Mouse (Mus musculus): Measurements from ENCODE around the gene Fer1l5. TPM values are rescaled to one million over a fixed set of nuclear protein-coding genes. Genes with fewer than 3 reads are reported as not detected.

Fer1l5 gene
- polyA plus RNA-seq, 1 experiment from 2014 or later = 0.67 TPM

GRCm38 (mm10) chr1:36433616-36434015 is 61.5 kb downstream of the Fer1l5 start:
- H3K4me3 ChIP-seq = no peak overlapping the region
- H3K27ac ChIP-seq = no peak overlapping the region
- H3K4me1 ChIP-seq (replicated peaks) = peaks cover 4% of the 10 kb centered on the region; the same call in 1 of the 2 replicates
- no peak overlapping the region for H3K9ac ChIP-seq
- ATAC-seq (replicated peaks; ENCODE audit: insufficient number of reproducible peaks, insufficient read depth, low FRiP score, low read depth) = no peak
- peaks cover 64% of the 10 kb centered on the region for H3K36me3 ChIP-seq
- no peak overlapping the region for H3K4me2 ChIP-seq
- WGBS = 89% methylated on average over 3 of the region's 3 CpGs
- H3K9me3 ChIP-seq (replicated peaks) = no peaks in the 10 kb centered on the region
- no peaks in the 10 kb centered on the region for H3K27me3 ChIP-seq

GRCm38 (mm10) chr1:36435071-36435470 is 63.0 kb downstream of the Fer1l5 start:
- no peaks in the 10 kb centered on the region for H3K27me3 ChIP-seq
- no peak overlapping the region for H3K4me2 ChIP-seq
- peaks cover 76% of the 10 kb centered on the region for H3K36me3 ChIP-seq
- H3K9me3 ChIP-seq (replicated peaks) = no peaks in the 10 kb centered on the region
- no peak overlapping the region for H3K4me3 ChIP-seq
- H3K9ac ChIP-seq = no peak overlapping the region
- H3K4me1 ChIP-seq (replicated peaks) = peaks cover 2% of the 10 kb centered on the region; the same call in 1 of the 2 replicates
- 57% methylated on average over 4 of the region's 4 CpGs for WGBS
- H3K27ac ChIP-seq = no peak overlapping the region
- no peak for ATAC-seq (replicated peaks; ENCODE audit: insufficient number of reproducible peaks, insufficient read depth, low FRiP score, low read depth)

GRCm38 (mm10) chr1:36436515-36436914 is 64.4 kb downstream of the Fer1l5 start:
- Histone ChIP-seq H3K9ac (no peak overlapping the region), H3K4me2 (no peak overlapping the region), H3K4me3 (no peak overlapping the region), H3K36me3 (peaks cover 68% of the 10 kb centered on the region), H3K27ac (no peak overlapping the region), H3K27me3 (no peaks in the 10 kb centered on the region), H3K4me1 (replicated peaks) (no peaks in the 10 kb centered on the region), H3K9me3 (replicated peaks) (no peaks in the 10 kb centered on the region)
- 91% methylated on average over 6 of the region's 6 CpGs for WGBS
- no peak for ATAC-seq (replicated peaks; ENCODE audit: insufficient number of reproducible peaks, insufficient read depth, low FRiP score, low read depth)

- ATAC-seq (replicated peaks; ENCODE audit: insufficient number of reproducible peaks, insufficient read depth, low FRiP score, low read depth) = no peak
- no peak overlapping the region for H3K4me2 ChIP-seq
- no peak overlapping the region for H3K9ac ChIP-seq
- H3K27ac ChIP-seq = no peak overlapping the region
- H3K9me3 ChIP-seq (replicated peaks) = no peaks in the 10 kb centered on the region
- H3K27me3 ChIP-seq = no peaks in the 10 kb centered on the region
- H3K4me1 ChIP-seq (replicated peaks) = no peaks in the 10 kb centered on the region
- H3K36me3 ChIP-seq = peaks cover 71% of the 10 kb centered on the region
- WGBS = 89% methylated on average over 3 of the region's 3 CpGs
- no peak overlapping the region for H3K4me3 ChIP-seq
These were observed 65.1 kb downstream of the Fer1l5 start for GRCm38 (mm10) chr1:36437223-36437622.

GRCm38 (mm10) chr1:36441101-36441500 is 69.0 kb downstream of the Fer1l5 start:
- H3K36me3 ChIP-seq = peaks cover 53% of the 10 kb centered on the region
- peaks cover 10% of the 10 kb centered on the region for H3K4me1 ChIP-seq (replicated peaks)
- 79% methylated on average over 4 of the region's 4 CpGs for WGBS
- H3K4me3 ChIP-seq = no peak overlapping the region
- no peak overlapping the region for H3K9ac ChIP-seq
- no peak overlapping the region for H3K27ac ChIP-seq
- H3K4me2 ChIP-seq = no peak overlapping the region
- H3K9me3 ChIP-seq (replicated peaks) = no peaks in the 10 kb centered on the region
- ATAC-seq (replicated peaks; ENCODE audit: insufficient number of reproducible peaks, insufficient read depth, low FRiP score, low read depth) = no peak
- no peaks in the 10 kb centered on the region for H3K27me3 ChIP-seq

GRCm38 (mm10) chr1:36444471-36445464 is 72.7 kb downstream of the Fer1l5 start, which contains the start of gene Lman2l:
Gene Lman2l (minus strand): TSS chr1:36445271.
- Histone ChIP-seq H3K4me1 (replicated peaks) (peaks cover 10% of the 10 kb centered on the region), H3K9me3 (replicated peaks) (no peaks in the 10 kb centered on the region), H3K27me3 (no peaks in the 10 kb centered on the region), H3K4me2 (peak within 1 kb of the TSS; percentile 85), H3K4me3 (peak within 1 kb of the TSS; percentile 97), H3K9ac (peak within 1 kb of the TSS; percentile 92), H3K36me3 (peaks cover 18% of the 10 kb centered on the region), H3K27ac (peak within 1 kb of the TSS; percentile 82)
- WGBS = under 1% methylated on average over 57 of the region's 57 CpGs
- ATAC-seq (replicated peaks; ENCODE audit: insufficient number of reproducible peaks, insufficient read depth, low FRiP score, low read depth) = peak; percentile 100

GRCm38 (mm10) chr1:36445508-36445907 is 73.4 kb downstream of the Fer1l5 start:
- 0 out of 2 replicates have a peak, but pooled peaks cover 15% of the 10 kb centered on the region for H3K36me3 ChIP-seq
- H3K27me3 ChIP-seq = no peaks in the 10 kb centered on the region
- WGBS = 41% methylated on average over 8 of the region's 8 CpGs
- no peak overlapping the region for H3K9ac ChIP-seq
- H3K4me3 ChIP-seq = peak overlapping the region; percentile 97
- H3K4me2 ChIP-seq = peak overlapping the region; percentile 28
- no peaks in the 10 kb centered on the region for H3K9me3 ChIP-seq (replicated peaks)
- peaks cover 10% of the 10 kb centered on the region for H3K4me1 ChIP-seq (replicated peaks)
- no peak overlapping the region for H3K27ac ChIP-seq
- ATAC-seq (replicated peaks; ENCODE audit: insufficient number of reproducible peaks, insufficient read depth, low FRiP score, low read depth) = no peak

- Histone ChIP-seq H3K9me3 (replicated peaks) (no peaks in the 10 kb centered on the region), H3K4me2 (no peak overlapping the region), H3K4me3 (no peak overlapping the region), H3K27me3 (no peaks in the 10 kb centered on the region), H3K9ac (no peak overlapping the region), H3K36me3 (0 out of 2 replicates have a peak, but pooled peaks cover 15% of the 10 kb centered on the region), H3K27ac (no peak overlapping the region), H3K4me1 (replicated peaks) (peaks cover 10% of the 10 kb centered on the region)
- 70% methylated on average over 5 of the region's 5 CpGs for WGBS
- no peak for ATAC-seq (replicated peaks; ENCODE audit: insufficient number of reproducible peaks, insufficient read depth, low FRiP score, low read depth)
These were observed 74.2 kb downstream of the Fer1l5 start for GRCm38 (mm10) chr1:36446106-36446824.

GRCm38 (mm10) chr1:36446841-36447240 is 74.8 kb downstream of the Fer1l5 start:
- Histone ChIP-seq H3K4me2 (no peak overlapping the region), H3K36me3 (0 out of 2 replicates have a peak, but pooled peaks cover 9% of the 10 kb centered on the region), H3K4me1 (replicated peaks) (peaks cover 10% of the 10 kb centered on the region), H3K4me3 (no peak overlapping the region), H3K9ac (no peak overlapping the region), H3K9me3 (replicated peaks) (no peaks in the 10 kb centered on the region), H3K27ac (no peak overlapping the region), H3K27me3 (no peaks in the 10 kb centered on the region)
- ATAC-seq (replicated peaks; ENCODE audit: insufficient number of reproducible peaks, insufficient read depth, low FRiP score, low read depth) = no peak
- 80% methylated on average over 5 of the region's 5 CpGs for WGBS

- H3K4me2 ChIP-seq = no peak overlapping the region
- H3K4me3 ChIP-seq = no peak overlapping the region
- peaks cover 9% of the 10 kb centered on the region; the same call in 1 of the 2 replicates for H3K4me1 ChIP-seq (replicated peaks)
- no peak overlapping the region for H3K27ac ChIP-seq
- no peak for ATAC-seq (replicated peaks; ENCODE audit: insufficient number of reproducible peaks, insufficient read depth, low FRiP score, low read depth)
- no peak overlapping the region for H3K9ac ChIP-seq
- H3K27me3 ChIP-seq = no peaks in the 10 kb centered on the region
- H3K36me3 ChIP-seq = no peaks in the 10 kb centered on the region
- H3K9me3 ChIP-seq (replicated peaks) = no peaks in the 10 kb centered on the region
- 78% methylated on average over 6 of the region's 6 CpGs for WGBS
These were observed 82.1 kb downstream of the Fer1l5 start for GRCm38 (mm10) chr1:36454055-36454815.

Data from heart, embryonic 15.5 days (tissue).